Comparison of ENCODE assay signal across 8 mouse cellular contexts in genomic region chr15:99497061-99497460, GRCm38 (mm10). TPM values are rescaled to one million over a fixed set of nuclear protein-coding genes. Genes with fewer than 3 reads are reported as not detected.
A peak's percentile ranks its signal among the peaks of the same experiment; 100 is the strongest.
DNase-seq lines count a peak whose midpoint lies in the region; ATAC-seq and TF ChIP-seq lines count a peak whose summit lies in the region.

No protein-coding gene starts in this region.

- H3K27me3 ChIP-seq in hindbrain, embryonic 13.5 days, result peaks cover 14% of the 10 kb centered on the region
- H3K27me3 ChIP-seq in midbrain, embryonic 12.5 days, result peaks cover 4% of the 10 kb centered on the region

- no peaks in the 10 kb centered on the region for H3K9me3 ChIP-seq in hindbrain, embryonic 13.5 days
- no peaks in the 10 kb centered on the region for H3K9me3 ChIP-seq in midbrain, embryonic 12.5 days

- H3K4me2 ChIP-seq in hindbrain, embryonic 13.5 days, result no peak overlapping the region
- H3K4me2 ChIP-seq in midbrain, embryonic 12.5 days (replicated peaks), result no peak overlapping the region

- TF ChIP-seq POLR2A in bone marrow, adult 2 months (IDR thresholded peaks at IDR 0.05; ENCODE audit: borderline replicate concordance, control insufficient read depth, low read depth, low read length), result no peak
- TF ChIP-seq POLR2A in embryonic fibroblast, embryonic 13.5 days (IDR thresholded peaks at IDR 0.05; ENCODE audit: low read depth, low read length), result no peak

- intact Hi-C loops in left cerebral cortex, adult 2 months (cut with DNase I), result loop anchor here (2.0 to 5.0 kb wide), 6 partner anchors 85 to 410 kb away; partner anchors contain the start of genes Asic1 and Cers5

- H3K9ac ChIP-seq in hindbrain, embryonic 13.5 days, result no peak overlapping the region
- no peak overlapping the region for H3K9ac ChIP-seq in midbrain, embryonic 12.5 days (replicated peaks)

- no peak overlapping the region for H3K27ac ChIP-seq in bone marrow, adult 2 months (ENCODE audit: control insufficient read depth, insufficient read depth, low read depth, low read length, poor library complexity)
- H3K27ac ChIP-seq in embryonic fibroblast, embryonic 13.5 days (ENCODE audit: insufficient read depth, low read length), result peak overlapping the region; percentile 41
- H3K27ac ChIP-seq in hindbrain, embryonic 13.5 days, result no peak overlapping the region
- H3K27ac ChIP-seq in left cerebral cortex, adult 2 months, result peak overlapping the region; percentile 89
- no peak overlapping the region for H3K27ac ChIP-seq in midbrain, embryonic 12.5 days (replicated peaks)

- peak; percentile 19 for DNase-seq in gastrocnemius, adult 18-20 months (ENCODE audit: low spot score)
- DNase-seq in gastrocnemius, postnatal 4 days (ENCODE audit: low spot score in 2 of 2), result no peak
- peak; percentile 54 to 61 for DNase-seq in left cerebral cortex, adult 2 months (ENCODE audit: extremely low spot score in 1 of 2, low spot score in 2 of 2)
- DNase-seq in testis, postnatal 10 days (ENCODE audit: low spot score), result peak; percentile 67

- WGBS in bone marrow, adult 2 months, result 17% methylated on average over 4 of the region's 4 CpGs
- WGBS in hindbrain, embryonic 13.5 days, result 12% methylated on average over 4 of the region's 4 CpGs
- 11% methylated on average over 4 of the region's 4 CpGs for WGBS in midbrain, embryonic 12.5 days

- H3K4me3 ChIP-seq in bone marrow, adult 2 months (replicated peaks; ENCODE audit: control insufficient read depth, low read depth, low read length), result no peak overlapping the region
- no peak overlapping the region for H3K4me3 ChIP-seq in embryonic fibroblast, embryonic 13.5 days (ENCODE audit: insufficient read depth, low read length)
- no peak overlapping the region for H3K4me3 ChIP-seq in hindbrain, embryonic 13.5 days
- no peak overlapping the region for H3K4me3 ChIP-seq in left cerebral cortex, adult 2 months
- no peak overlapping the region for H3K4me3 ChIP-seq in midbrain, embryonic 12.5 days

- TF ChIP-seq CTCF in bone marrow, adult 2 months (IDR thresholded peaks at IDR 0.05; ENCODE audit: control insufficient read depth, insufficient read depth, low read length), result peak; percentile 58; the same call in 1 of the 2 replicates
- TF ChIP-seq CTCF in embryonic fibroblast, embryonic 13.5 days (IDR thresholded peaks at IDR 0.05; ENCODE audit: borderline replicate concordance, insufficient read depth, low read length), result 0 out of 2 replicates have a peak, but pooled peaks have one; percentile 23
- peak; percentile 81 for TF ChIP-seq CTCF in left cerebral cortex, adult 2 months (IDR thresholded peaks at IDR 0.05)

- peak; percentile 74 for ATAC-seq in hindbrain, embryonic 13.5 days (ENCODE audit: low FRiP score)
- peak; percentile 47 for ATAC-seq in midbrain, embryonic 12.5 days (ENCODE audit: low FRiP score, low read depth)

- H3K36me3 ChIP-seq in hindbrain, embryonic 13.5 days, result no peaks in the 10 kb centered on the region
- H3K36me3 ChIP-seq in midbrain, embryonic 12.5 days, result no peaks in the 10 kb centered on the region

- peaks cover 2% of the 10 kb centered on the region; the same call in 1 of the 2 replicates for H3K4me1 ChIP-seq in bone marrow, adult 2 months (ENCODE audit: control insufficient read depth, insufficient read depth, low read length)
- peaks cover under 1% of the 10 kb centered on the region; the same call in 1 of the 2 replicates for H3K4me1 ChIP-seq in embryonic fibroblast, embryonic 13.5 days (ENCODE audit: control insufficient read depth, insufficient read depth, low read length)
- H3K4me1 ChIP-seq in hindbrain, embryonic 13.5 days (replicated peaks), result peaks cover 29% of the 10 kb centered on the region
- peaks cover 14% of the 10 kb centered on the region for H3K4me1 ChIP-seq in midbrain, embryonic 12.5 days

RNA-seq across cellular contexts. Expression of gene Bcdin3d, which starts 22.5 kb away (rescaled TPM):
- total RNA-seq in gastrocnemius, adult 18-20 months (2021), result 1 to 10 TPM; 4.2 to 5.1 TPM
- 1 to 10 TPM; 7.2 to 7.4 TPM for total RNA-seq in gastrocnemius, postnatal 4 days (2021)
- polyA plus RNA-seq in bone marrow, adult 2 months (2011; ENCODE audit: insufficient read depth, insufficient read length, low replicate concordance, missing spikeins), result 7.2 and 13.4 TPM in 2 replicates
- 3.5 and 5.8 TPM in 2 replicates for polyA plus RNA-seq in embryonic fibroblast, embryonic 13.5 days (2011; ENCODE audit: insufficient read length, low read depth, missing spikeins)
- 22.6 and 23.4 TPM in 2 replicates for polyA plus RNA-seq in hindbrain, embryonic 13.5 days (2015; fragmentation: Nextera tagmentation; extraction: Ambion mirVana)
- 1 to 10 TPM; 3.7 to 5.4 TPM for total RNA-seq in left cerebral cortex, adult 2 months (2021)
- polyA plus RNA-seq in midbrain, embryonic 12.5 days (2016; fragmentation: Nextera tagmentation; extraction: Ambion mirVana), result 19.9 and 20.1 TPM in 2 replicates

RNA-seq across cellular contexts. Expression of gene Faim2, which starts 30.9 kb away (rescaled TPM):
- total RNA-seq in gastrocnemius, adult 18-20 months (2021), result under 1 TPM in 1 of 2 experiments, not detected in 1; 0.12 TPM
- not detected for total RNA-seq in gastrocnemius, postnatal 4 days (2021)
- polyA plus RNA-seq in bone marrow, adult 2 months (2011; ENCODE audit: insufficient read depth, insufficient read length, low replicate concordance, missing spikeins), result 0.35 TPM in 1 of 2 replicates, not detected in the other
- polyA plus RNA-seq in embryonic fibroblast, embryonic 13.5 days (2011; ENCODE audit: insufficient read length, low read depth, missing spikeins), result 1.4 TPM in 1 of 2 replicates, not detected in the other
- polyA plus RNA-seq in hindbrain, embryonic 13.5 days (2015; fragmentation: Nextera tagmentation; extraction: Ambion mirVana), result 16.5 and 16.6 TPM in 2 replicates
- 100 to 1,000 TPM; 421 to 422 TPM for total RNA-seq in left cerebral cortex, adult 2 months (2021)
- polyA plus RNA-seq in midbrain, embryonic 12.5 days (2016; fragmentation: Nextera tagmentation; extraction: Ambion mirVana), result 2.0 and 3.1 TPM in 2 replicates

RNA-seq across cellular contexts. Expression of gene Nckap5l, which starts 39.5 kb away (rescaled TPM):
- total RNA-seq in gastrocnemius, adult 18-20 months (2021), result 1 to 10 TPM; 1.6 to 1.9 TPM
- 10 to 100 TPM; 37.2 to 39.4 TPM for total RNA-seq in gastrocnemius, postnatal 4 days (2021)
- 2.2 and 4.0 TPM in 2 replicates for polyA plus RNA-seq in bone marrow, adult 2 months (2011; ENCODE audit: insufficient read depth, insufficient read length, low replicate concordance, missing spikeins)
- polyA plus RNA-seq in embryonic fibroblast, embryonic 13.5 days (2011; ENCODE audit: insufficient read length, low read depth, missing spikeins), result 11.6 and 18.6 TPM in 2 replicates
- 12.3 and 13.6 TPM in 2 replicates for polyA plus RNA-seq in hindbrain, embryonic 13.5 days (2015; fragmentation: Nextera tagmentation; extraction: Ambion mirVana)
- total RNA-seq in left cerebral cortex, adult 2 months (2021), result 10 to 100 TPM; 19.2 to 21.3 TPM
- polyA plus RNA-seq in midbrain, embryonic 12.5 days (2016; fragmentation: Nextera tagmentation; extraction: Ambion mirVana), result 12.9 and 15.8 TPM in 2 replicates

Comparison
In these comparisons a context has a peak if more than half of its experiments do, and no peak if none do; other contexts are left out.
1. DNase-seq: peak in gastrocnemius, adult 18-20 months (single experiment), left cerebral cortex, adult 2 months (2 of 2) and testis, postnatal 10 days (single experiment); none in gastrocnemius, postnatal 4 days (0 of 2).
2. H3K27ac ChIP-seq: peak in embryonic fibroblast, embryonic 13.5 days (single experiment) and left cerebral cortex, adult 2 months (single experiment); none in bone marrow, adult 2 months (single experiment), hindbrain, embryonic 13.5 days (single experiment) and midbrain, embryonic 12.5 days (single experiment).
3. CTCF ChIP-seq: peak in every context shown above with its lines; median percentile 81 in left cerebral cortex, adult 2 months; 58 in bone marrow, adult 2 months; 23 in embryonic fibroblast, embryonic 13.5 days.